Mouse (Mus musculus) testis, adult 2 months (tissue): ENCODE results near the gene Adcy3.

ENCODE experiments used
- CTCF ChIP-seq: fragments of 200-500 bp; IDR thresholded peaks from 2 replicates; pipeline ENCODE4 v1.5.1; 2012; ENCODE audit warnings: low read depth, mild to moderate bottlenecking, inconsistent platforms, low read length, moderate library complexity; ENCODE audit not compliant: control insufficient read depth, insufficient read depth, insufficient replicate concordance
- POLR2A ChIP-seq: fragments of 200-500 bp; IDR thresholded peaks from 2 replicates; pipeline ENCODE4 v1.6.1; 2012; ENCODE audit warnings: low read depth, mild to moderate bottlenecking, inconsistent platforms, low read length, moderate library complexity; ENCODE audit not compliant: control insufficient read depth

- no peak for TF ChIP-seq CTCF
- TF ChIP-seq POLR2A, result no peak
Observed at GRCm38 (mm10) chr12:4083441-4083840, 49.5 kb upstream of the Adcy3 start.
